Mouse (Mus musculus) gastrocnemius, postnatal 4 days (tissue): Measurements from ENCODE around the gene Tpte. TPM values are rescaled to one million over a fixed set of nuclear protein-coding genes. Genes with fewer than 3 reads are reported as not detected.
"Not testable (repeated sequence)": the region's sequence is repeated elsewhere in the genome, so short reads cannot be mapped to it uniquely, and the experiment has no call there.

ENCODE experiments used
- DNase-seq, 2 experiments: peaks; one replicate each; pipeline ENCODE4 v3.0.0; 2021 to 2022; ENCODE audit warnings: low spot score in 2 of 2, mixed read lengths in 2 of 2
- long read RNA-seq, 2 experiments: library from polyadenylated mRNA; stranded (forward); transcript quantifications; one replicate each; pipeline ENCODE4 v2.0.0; 2021
- total RNA-seq, 2 experiments: library from RNA; stranded (reverse); gene quantifications; 2 replicates each; pipeline ENCODE4 v1.2.3; 2021

The Tpte gene
- total RNA-seq, result not detected
- long read RNA-seq, experiment 1, result 0 reads
- long read RNA-seq, experiment 2, result 0 reads

GRCm38 (mm10) chr8:22282999-22283491 lies at the start of gene Tpte:
Gene Tpte, plus strand, starts transcription at chr8:22283441.
- no peak for DNase-seq

DNA sequence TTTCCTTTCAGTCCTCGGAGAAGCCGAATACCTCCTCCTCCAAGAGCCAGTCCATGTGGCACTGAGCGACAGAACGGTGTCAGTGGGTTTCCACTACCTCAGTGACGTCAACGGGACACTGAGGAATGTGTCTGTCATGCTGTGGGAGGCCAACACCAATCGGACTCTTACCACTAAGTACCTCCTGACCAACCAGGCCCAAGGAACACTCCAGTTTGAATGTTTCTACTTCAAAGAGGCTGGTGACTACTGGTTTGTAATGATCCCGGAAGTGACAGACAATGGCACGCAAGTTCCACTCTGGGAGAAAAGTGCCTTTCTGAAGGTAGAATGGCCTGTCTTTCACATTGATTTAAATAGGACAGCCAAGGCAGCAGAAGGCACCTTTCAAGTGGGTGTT lies 40.3 kb upstream of the Tpte start:
- no peak for DNase-seq

- no peak for DNase-seq
Measured at GRCm38 (mm10) chr8:22245663-22246062, 37.6 kb upstream of the Tpte start.

DNA sequence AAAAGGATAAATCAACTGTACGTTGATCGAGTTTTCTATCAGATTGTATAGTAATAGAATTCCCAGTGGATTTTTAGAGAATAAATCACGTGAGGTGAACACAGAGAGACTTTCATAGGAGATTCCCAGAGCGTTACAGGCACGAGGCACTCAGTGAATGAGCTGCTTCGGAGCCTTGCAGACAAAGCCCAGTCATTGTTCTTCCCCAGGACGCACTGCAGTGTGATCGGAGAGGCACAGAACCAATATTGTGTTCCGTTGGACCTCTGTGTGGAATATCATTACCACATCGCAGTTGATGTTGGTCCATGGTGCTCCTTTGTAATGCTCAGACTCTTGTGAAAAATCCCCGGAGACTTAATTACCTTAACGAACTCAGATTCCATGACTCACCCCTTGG lies 35.3 kb upstream of the Tpte start:
- no peak for DNase-seq

DNA sequence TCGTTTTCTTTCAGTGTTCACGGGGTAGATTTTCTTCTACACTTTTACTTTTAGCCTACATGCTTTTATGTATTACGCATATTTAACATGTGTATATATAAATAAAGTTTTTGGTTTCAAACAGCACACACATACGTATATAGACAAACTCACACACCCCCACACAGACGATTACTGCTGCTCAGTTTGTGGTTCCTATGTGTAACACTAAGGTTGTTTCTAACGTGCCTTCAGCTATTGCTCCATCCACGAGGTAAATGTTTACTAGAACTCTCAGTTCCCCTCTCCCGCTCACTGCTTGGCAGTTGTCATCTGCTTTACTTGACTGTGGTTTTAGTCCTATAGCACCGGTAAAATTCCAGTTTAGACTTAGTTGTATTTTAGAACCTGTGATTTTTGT lies 34.2 kb upstream of the Tpte start:
- DNase-seq, result no peak

DNA sequence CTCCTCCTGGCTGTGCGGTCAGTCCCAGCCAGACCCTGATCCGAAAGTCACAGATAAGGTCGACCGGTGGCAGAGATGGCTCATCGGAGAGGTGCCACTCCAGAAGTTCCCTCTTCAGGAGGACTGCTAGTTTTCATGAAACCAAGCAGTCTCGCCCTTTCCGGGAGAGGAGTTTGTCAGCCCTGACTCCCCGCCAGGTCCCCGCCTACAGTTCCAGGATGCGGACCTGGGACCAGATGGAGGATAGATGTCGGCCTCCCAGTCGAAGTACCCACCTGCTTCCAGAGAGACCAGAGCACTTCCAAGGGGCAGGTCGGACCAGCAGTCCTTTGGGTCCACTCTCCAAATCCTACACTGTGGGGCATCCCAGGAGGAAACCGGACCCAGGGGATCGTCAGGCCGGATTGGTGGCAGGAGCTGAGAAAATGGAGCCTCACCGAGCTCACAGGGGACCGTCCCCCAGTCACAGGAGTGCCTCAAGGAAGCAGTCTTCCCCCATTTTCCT lies 24.2 kb upstream of the Tpte start:
- DNase-seq, result no peak

DNA sequence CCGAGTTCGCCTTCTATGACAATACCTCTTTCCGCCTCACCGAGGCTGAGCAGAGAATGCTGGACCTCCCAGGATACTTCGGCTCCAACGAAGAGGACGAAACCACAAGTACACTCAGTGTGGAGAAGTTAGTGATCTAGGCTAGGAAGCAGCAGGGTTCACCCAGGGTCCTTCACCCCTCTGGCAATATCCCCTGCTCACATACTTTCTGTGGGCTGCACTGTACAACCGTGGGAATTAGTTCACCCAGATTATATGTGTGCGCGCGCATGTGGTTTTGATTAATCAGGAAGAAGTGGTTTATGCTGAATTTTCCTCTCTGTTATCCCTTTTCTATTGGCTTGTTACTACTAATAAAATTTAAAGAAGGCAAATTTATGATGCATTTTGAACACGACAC lies 23.7 kb upstream of the Tpte start:
- no peak for DNase-seq

DNA sequence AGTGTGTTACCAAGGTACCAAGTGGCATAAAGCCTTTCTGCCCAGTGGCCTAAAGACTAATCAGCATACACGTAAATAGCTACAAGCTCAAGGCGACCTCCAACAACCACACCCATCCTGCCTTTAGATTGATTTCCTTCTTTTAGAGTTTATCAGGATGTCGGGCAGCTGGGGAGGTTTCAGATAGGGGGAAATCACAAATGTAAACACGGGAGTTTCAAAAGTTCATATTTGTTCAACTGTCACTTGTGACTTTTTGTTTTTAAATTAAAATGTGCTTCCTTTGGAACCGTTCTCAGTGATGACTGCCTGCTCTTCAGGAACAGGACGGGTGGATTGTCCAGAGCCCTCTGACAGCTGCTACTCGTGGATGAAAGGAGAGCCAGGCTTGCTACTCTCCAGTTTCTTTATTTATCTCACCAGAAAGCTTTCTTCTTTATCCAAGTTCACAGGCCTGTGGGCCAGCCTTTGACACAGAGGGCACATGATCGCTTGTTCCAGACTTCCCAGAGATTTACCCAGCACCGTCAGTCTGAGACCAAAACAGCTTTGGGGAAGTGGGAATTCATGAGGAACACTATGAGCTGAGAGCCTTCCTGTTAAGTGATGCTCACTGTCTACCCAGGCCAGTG lies 23.0 kb upstream of the Tpte start:
- DNase-seq, result no peak

DNA sequence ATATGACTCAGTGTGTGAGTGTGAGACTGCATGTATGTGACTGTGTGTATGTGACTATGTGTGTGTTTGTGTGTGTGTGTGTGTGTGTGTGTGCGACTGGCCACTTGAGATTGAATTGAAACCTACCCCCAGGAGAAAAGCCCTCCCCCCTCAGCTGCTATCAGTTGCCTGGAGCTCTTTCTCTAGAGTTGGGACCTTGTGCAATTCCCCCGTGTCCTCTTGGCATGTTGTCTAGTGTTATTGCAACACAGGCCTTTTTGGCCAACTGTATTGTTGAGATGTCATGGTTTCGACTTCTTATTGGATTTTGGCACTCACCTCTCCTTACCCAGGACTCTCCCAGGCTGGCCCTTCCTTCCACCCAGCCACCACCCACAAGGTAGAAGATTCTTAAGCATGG lies 21.0 kb upstream of the Tpte start:
- no peak for DNase-seq

DNA sequence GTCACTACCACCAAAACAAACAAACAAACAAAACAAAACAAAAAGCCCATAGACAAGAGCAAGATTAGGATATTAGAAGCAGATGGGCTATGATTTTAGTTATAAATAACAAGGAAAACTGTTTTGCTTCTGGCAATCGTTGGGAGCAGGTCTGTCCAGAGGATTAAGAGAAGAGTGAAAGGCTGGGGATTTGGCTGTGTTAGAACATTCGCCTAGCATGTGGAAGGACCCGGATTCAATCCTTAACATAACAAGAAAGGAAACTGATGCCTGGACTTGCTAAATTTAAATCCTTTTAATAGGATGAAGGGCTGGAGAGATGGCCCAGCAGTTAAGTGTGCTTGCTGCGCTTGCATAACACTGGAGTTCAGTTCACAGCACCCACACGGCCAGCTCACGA lies 18.9 kb upstream of the Tpte start:
- DNase-seq, result peak in 1 of 2 experiments; percentile 4

DNA sequence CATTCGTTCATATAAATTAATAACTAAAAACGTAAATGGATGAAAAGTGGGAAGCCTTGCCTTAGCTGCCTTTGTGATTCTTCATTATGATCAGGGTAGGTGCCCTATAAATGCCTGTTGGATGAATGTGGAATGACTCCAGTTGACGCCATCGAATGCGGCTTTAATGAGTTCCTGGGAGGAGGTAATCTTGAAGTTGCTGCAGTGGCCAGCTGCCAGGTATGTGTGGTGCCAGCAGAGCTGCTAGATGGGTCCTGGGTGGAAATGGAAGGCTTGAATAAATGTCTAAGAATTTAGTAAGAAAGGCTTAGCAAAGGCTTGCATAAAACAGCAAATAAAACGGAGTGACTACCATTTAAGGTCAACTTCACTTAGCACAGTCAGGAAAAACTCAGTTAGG lies 18.5 kb upstream of the Tpte start:
- DNase-seq, result peak in 1 of 2 experiments; percentile 3

DNA sequence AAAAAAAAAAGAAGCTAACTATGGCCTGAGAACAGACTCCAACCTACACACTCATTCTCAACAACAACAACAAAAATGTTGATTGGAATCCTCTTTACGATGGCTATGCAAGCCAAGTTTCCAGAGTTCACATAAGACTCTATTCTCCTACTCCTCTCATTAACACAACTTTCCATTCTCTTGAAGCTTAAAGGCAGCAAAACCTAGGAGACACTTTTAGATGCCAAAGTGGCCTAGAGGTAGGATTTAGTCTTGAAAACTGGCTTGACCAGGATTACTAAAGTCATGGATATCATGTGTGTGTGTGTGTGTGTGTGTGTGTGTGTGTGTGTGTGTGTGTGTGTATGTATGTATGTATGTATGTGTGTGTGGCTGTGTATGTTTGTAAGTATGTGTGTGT lies 18.0 kb upstream of the Tpte start:
- DNase-seq, result no peak

GRCm38 (mm10) chr8:22266809-22267208 lies 16.4 kb upstream of the Tpte start:
- DNase-seq, result no peak

DNA sequence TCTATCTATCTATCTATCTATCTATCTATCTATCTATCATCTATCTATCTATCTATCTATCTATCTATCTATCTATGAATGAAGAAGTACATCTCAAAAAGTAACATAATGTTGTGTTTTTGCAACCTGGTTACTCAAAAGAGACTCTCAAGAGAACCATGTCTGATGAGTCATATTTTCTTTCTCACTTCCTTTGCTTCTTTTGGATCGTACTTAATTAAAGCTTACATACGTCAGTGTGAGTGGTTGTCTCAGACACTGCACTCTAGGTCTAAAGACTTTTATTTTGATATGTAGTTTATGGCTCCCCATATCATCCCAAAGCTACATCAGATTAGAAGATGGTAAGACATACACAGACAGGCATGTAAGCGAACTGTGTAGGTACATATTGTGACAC lies 10.1 kb upstream of the Tpte start:
- DNase-seq, result no peak

DNA sequence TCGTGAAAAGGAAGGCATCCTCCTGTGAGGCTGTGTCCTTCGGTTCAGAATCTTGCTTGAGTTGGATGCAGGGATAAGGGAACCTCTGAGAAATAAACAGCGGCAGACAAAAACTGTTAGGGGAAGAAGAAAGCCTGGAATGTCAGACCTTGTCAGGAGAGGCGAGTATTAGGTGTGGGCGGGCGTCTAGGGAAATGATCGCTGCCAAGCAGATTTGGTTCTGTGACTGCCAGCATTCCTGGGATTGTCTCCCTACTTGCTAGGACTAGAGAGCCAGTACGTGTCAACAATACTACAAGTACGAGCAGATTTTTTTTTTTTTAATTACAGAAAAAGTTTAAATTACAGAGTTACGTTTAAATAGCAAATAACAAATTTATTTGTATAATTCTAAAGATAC lies 8.6 kb upstream of the Tpte start:
- DNase-seq, result peak in 1 of 2 experiments; percentile 49

- DNase-seq, result no peak
Measured at GRCm38 (mm10) chr8:22302326-22302725, 19.1 kb downstream of the Tpte start.

GRCm38 (mm10) chr8:22302896-22303306 lies 19.7 kb downstream of the Tpte start:
- DNase-seq, result no peak

DNA sequence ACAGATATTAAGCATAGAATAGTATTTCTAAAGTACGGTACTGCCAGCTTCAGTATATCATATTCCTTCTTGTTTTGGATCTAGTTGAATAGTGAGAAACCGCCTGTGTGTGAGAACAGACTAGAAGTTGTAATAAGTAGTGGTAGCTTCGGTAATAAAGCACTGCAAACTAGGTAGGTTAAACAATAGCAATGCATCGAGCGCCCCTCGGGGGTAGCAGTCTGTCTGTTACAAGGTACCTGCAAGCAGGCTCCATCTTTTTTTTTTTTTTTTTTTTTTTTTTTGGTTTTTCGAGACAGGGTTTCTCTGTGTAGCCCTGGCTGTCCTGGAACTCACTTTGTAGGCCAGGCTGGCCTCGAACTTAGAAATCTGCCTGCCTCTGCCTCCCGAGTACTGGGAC lies 20.8 kb downstream of the Tpte start:
- not testable (repeated sequence) for DNase-seq

DNA sequence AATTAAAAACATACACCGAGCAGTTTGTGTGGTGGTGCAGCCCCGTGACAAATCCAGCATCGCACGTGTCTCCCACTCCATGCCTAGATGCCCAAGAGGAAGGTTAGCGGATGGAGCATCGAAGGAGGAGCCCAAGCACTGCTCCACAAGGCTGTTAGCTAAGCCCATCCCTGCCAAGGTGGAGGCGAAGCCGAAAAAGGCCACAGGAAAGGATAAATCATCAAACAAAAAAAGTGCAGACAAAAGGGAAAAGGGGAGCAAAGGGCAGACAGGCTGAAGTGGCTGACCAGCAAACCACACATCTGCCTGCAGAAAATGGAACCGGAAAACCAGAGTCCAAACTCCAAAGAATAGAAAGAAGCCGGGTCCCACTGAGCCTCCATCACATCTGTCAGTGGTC lies 23.8 kb downstream of the Tpte start:
- DNase-seq, result no peak

DNA sequence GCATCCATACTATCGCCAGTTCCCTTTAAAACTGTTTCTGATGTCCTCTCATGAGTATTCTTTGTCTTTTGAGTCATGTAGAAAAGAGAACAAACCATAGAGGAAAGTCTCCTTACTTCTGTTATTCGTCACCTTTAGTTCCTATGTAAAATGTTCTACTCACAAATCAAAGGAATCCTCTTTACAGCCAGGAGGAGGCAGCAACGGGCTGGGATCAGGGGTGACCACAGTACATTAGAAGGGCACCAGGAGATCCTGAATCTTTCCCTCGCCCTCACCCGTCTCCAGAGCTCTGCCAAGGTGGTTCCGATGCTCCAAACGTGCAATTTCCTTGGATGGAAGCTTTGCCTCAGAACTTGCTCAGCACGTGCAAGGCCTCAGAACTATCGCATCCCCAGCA lies 28.2 kb downstream of the Tpte start:
- DNase-seq, result no peak

DNA sequence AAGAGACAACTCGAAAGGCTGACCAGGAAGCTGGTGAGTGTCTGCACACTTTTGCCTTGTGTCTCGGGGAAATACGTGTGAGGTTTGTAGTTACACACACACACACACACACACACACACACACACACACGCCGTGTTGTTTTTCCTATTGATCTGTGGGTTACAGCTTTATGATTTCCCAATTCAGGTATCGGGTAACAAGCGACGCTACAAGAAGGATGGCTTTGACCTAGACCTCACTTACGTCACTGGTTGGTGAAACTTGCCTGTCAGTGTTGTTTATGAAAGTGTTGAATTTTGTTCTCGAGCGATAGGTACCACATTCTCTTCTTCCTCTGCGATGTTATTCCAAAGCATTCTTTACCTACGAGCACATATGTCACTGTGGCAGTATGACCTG lies 52.2 kb downstream of the Tpte start:
- no peak for DNase-seq

DNA sequence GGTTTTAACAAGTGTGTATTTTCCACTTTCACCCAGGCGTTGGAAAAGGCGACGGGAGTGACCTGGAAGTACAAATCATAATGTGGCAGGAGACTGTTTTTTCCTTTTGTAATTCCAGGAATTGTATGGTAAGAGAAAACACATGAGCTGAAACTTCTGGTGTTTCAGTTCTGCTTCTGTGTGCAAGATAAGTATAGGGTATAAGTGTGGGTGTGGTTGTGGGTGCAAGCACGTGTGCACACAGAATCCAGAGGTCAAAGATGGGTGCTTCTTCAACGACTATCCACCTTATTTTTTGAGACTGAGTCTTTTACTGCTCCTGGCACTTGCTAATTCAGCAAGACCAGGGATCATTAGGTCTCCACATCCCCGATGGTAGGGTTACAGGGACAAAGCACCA lies 76.1 kb downstream of the Tpte start:
- DNase-seq, result no peak

- no peak for DNase-seq
Measured at GRCm38 (mm10) chr8:22359882-22360281, 76.6 kb downstream of the Tpte start.
